Mouse (Mus musculus) hindbrain, embryonic 14.5 days (tissue): ENCODE data around the gene Ces1a. TPM values are rescaled to one million over a fixed set of nuclear protein-coding genes. Genes with fewer than 3 reads are reported as not detected.

Experiments
- ATAC-seq: fragments of 200-750 bp; cut with Nextera tagmentation; 2 replicates; pipeline ENCODE4 v1.8.0; 2017; ENCODE audit warnings: moderate number of reproducible peaks, mild to moderate bottlenecking, moderate TSS enrichment, moderate library complexity; ENCODE audit not compliant: low FRiP score
- DNase-seq: peaks from one replicate; pipeline ENCODE4 v3.0.0-alpha.2; 2015; ENCODE audit warnings: low spot score
- H3K27ac ChIP-seq: fragments of 300-500 bp; sonication (generic); 2 replicates; pipeline ENCODE4 v1.5.1; 2014; ENCODE audit warnings: mild to moderate bottlenecking, moderate library complexity
- H3K27me3 ChIP-seq: fragments of 300-500 bp; sonication (generic); 2 replicates; pipeline ENCODE4 v1.6.1; 2014; ENCODE audit warnings: mild to moderate bottlenecking, low read length, mixed read lengths; ENCODE audit not compliant: control insufficient read depth, insufficient read depth
- H3K36me3 ChIP-seq: fragments of 300-500 bp; sonication (generic); replicated peaks from 2 replicates; pipeline ENCODE4 v1.6.1; 2014; ENCODE audit not compliant: control insufficient read depth, insufficient read depth
- H3K4me1 ChIP-seq: fragments of 300-500 bp; sonication (generic); replicated peaks from 2 replicates; pipeline ENCODE4 v1.6.1; 2014; ENCODE audit warnings: antibody characterized with exemption, low read length, mixed read lengths; ENCODE audit not compliant: control insufficient read depth, insufficient read depth
- H3K4me2 ChIP-seq: fragments of 300-500 bp; sonication (generic); replicated peaks from 2 replicates; pipeline ENCODE4 v1.6.1; 2014; ENCODE audit warnings: mild to moderate bottlenecking, moderate library complexity
- H3K4me3 ChIP-seq: fragments of 300-500 bp; sonication (generic); replicated peaks from 2 replicates; pipeline ENCODE4 v1.5.1; 2014; ENCODE audit warnings: mild to moderate bottlenecking, low read length
- H3K9ac ChIP-seq: fragments of 300-500 bp; sonication (generic); 2 replicates; pipeline ENCODE4 v1.6.1; 2014
- H3K9me3 ChIP-seq: fragments of 300-500 bp; sonication (generic); 2 replicates; pipeline ENCODE4 v1.6.1; 2016; ENCODE audit warnings: low read length; ENCODE audit not compliant: control insufficient read depth
- WGBS: fragments of 180-500 bp; shearing (Covaris S2); extraction: QIAGEN DNeasy Blood & Tissue Kit; methylation state at CpG from one replicate; pipeline ENCODE4 v1.1.7; 2014; 5-methylcytosine and 5-hydroxymethylcytosine counted together
- polyA plus RNA-seq: library from polyadenylated mRNA; unstranded; fragments of >200 nt; fragmentation: Nextera tagmentation; extraction: Ambion mirVana; gene quantifications from 2 replicates; pipeline ENCODE4 v1.2.1, GENCODE M21; 2014

The Ces1a gene
- polyA plus RNA-seq, 1 experiment from 2014 or later: not detected

GRCm38 (mm10) chr8:93048510-93049416 lies 771 bp upstream of the Ces1a start:
- WGBS: 72% methylated on average over 4 of the region's 4 CpGs
- H3K4me2 ChIP-seq: no peak overlapping the region
- H3K9me3 ChIP-seq: no peaks in the 10 kb centered on the region
- no peak for ATAC-seq
- no peaks in the 10 kb centered on the region for H3K4me1 ChIP-seq
- H3K27me3 ChIP-seq: no peaks in the 10 kb centered on the region
- H3K4me3 ChIP-seq: no peak overlapping the region
- no peak overlapping the region for H3K9ac ChIP-seq
- DNase-seq: no peak
- H3K36me3 ChIP-seq: no peaks in the 10 kb centered on the region
- H3K27ac ChIP-seq: no peak overlapping the region

- DNase-seq (no peak), ATAC-seq (no peak)
- no peak overlapping the region for H3K4me2 ChIP-seq
- H3K9me3 ChIP-seq: no peaks in the 10 kb centered on the region
- H3K9ac ChIP-seq: no peak overlapping the region
- WGBS: 68% methylated on average over 1 of the region's 1 CpGs
- no peaks in the 10 kb centered on the region for H3K4me1 ChIP-seq
- no peak overlapping the region for H3K4me3 ChIP-seq
- no peak overlapping the region for H3K27ac ChIP-seq
- no peaks in the 10 kb centered on the region for H3K27me3 ChIP-seq
- H3K36me3 ChIP-seq: no peaks in the 10 kb centered on the region
These were observed 4.9 kb downstream of the Ces1a start for GRCm38 (mm10) chr8:93043083-93043482.

GRCm38 (mm10) chr8:93040776-93041567 lies 7.0 kb downstream of the Ces1a start:
- Histone ChIP-seq H3K36me3 (no peaks in the 10 kb centered on the region), H3K27ac (no peak overlapping the region), H3K4me3 (no peak overlapping the region), H3K4me1 (no peaks in the 10 kb centered on the region), H3K27me3 (no peaks in the 10 kb centered on the region), H3K9me3 (no peaks in the 10 kb centered on the region), H3K4me2 (no peak overlapping the region), H3K9ac (no peak overlapping the region)
- DNase-seq (no peak), ATAC-seq (no peak)
- 85% methylated on average over 4 of the region's 4 CpGs for WGBS

- H3K27me3 ChIP-seq: no peaks in the 10 kb centered on the region
- H3K4me3 ChIP-seq: no peak overlapping the region
- H3K9me3 ChIP-seq: no peaks in the 10 kb centered on the region
- WGBS: 86% methylated on average over 2 of the region's 2 CpGs
- H3K27ac ChIP-seq: no peak overlapping the region
- H3K36me3 ChIP-seq: no peaks in the 10 kb centered on the region
- ATAC-seq (no peak), DNase-seq (no peak)
- H3K4me2 ChIP-seq: no peak overlapping the region
- H3K9ac ChIP-seq: no peak overlapping the region
- no peaks in the 10 kb centered on the region for H3K4me1 ChIP-seq
These were observed 7.7 kb downstream of the Ces1a start for GRCm38 (mm10) chr8:93040256-93040655.

- ATAC-seq (no peak), DNase-seq (no peak)
- Histone ChIP-seq H3K4me1 (no peaks in the 10 kb centered on the region), H3K27me3 (no peaks in the 10 kb centered on the region), H3K4me3 (no peak overlapping the region), H3K9ac (no peak overlapping the region), H3K4me2 (no peak overlapping the region), H3K9me3 (no peaks in the 10 kb centered on the region), H3K36me3 (no peaks in the 10 kb centered on the region), H3K27ac (no peak overlapping the region)
- WGBS: 1% methylated on average over 2 of the region's 2 CpGs
These were observed 9.2 kb downstream of the Ces1a start for GRCm38 (mm10) chr8:93038831-93039230.

GRCm38 (mm10) chr8:93030664-93031063 lies 17.3 kb downstream of the Ces1a start:
- no peak for ATAC-seq
- Histone ChIP-seq H3K4me2 (no peak overlapping the region), H3K9me3 (no peaks in the 10 kb centered on the region), H3K9ac (no peak overlapping the region), H3K27ac (no peak overlapping the region), H3K27me3 (no peaks in the 10 kb centered on the region), H3K4me1 (no peaks in the 10 kb centered on the region), H3K36me3 (no peaks in the 10 kb centered on the region), H3K4me3 (no peak overlapping the region)
- WGBS: 80% methylated on average over 2 of the region's 2 CpGs
- DNase-seq: no peak

- 70% methylated on average over 5 of the region's 5 CpGs for WGBS
- no peak overlapping the region for H3K9ac ChIP-seq
- no peak overlapping the region for H3K27ac ChIP-seq
- DNase-seq (no peak), ATAC-seq (no peak)
- H3K9me3 ChIP-seq: no peaks in the 10 kb centered on the region
- no peaks in the 10 kb centered on the region for H3K4me1 ChIP-seq
- no peaks in the 10 kb centered on the region for H3K27me3 ChIP-seq
- H3K4me3 ChIP-seq: no peak overlapping the region
- H3K36me3 ChIP-seq: no peaks in the 10 kb centered on the region
- H3K4me2 ChIP-seq: no peak overlapping the region
These were observed 26.3 kb downstream of the Ces1a start for GRCm38 (mm10) chr8:93021738-93022137.

- no peak for ATAC-seq
- no peak overlapping the region for H3K4me3 ChIP-seq
- H3K4me1 ChIP-seq: no peaks in the 10 kb centered on the region
- 85% methylated on average over 4 of the region's 4 CpGs for WGBS
- H3K36me3 ChIP-seq: no peaks in the 10 kb centered on the region
- no peak overlapping the region for H3K27ac ChIP-seq
- H3K27me3 ChIP-seq: no peaks in the 10 kb centered on the region
- H3K9me3 ChIP-seq: no peaks in the 10 kb centered on the region
- DNase-seq: no peak
- no peak overlapping the region for H3K9ac ChIP-seq
- H3K4me2 ChIP-seq: no peak overlapping the region
These were observed 33.7 kb downstream of the Ces1a start for GRCm38 (mm10) chr8:93014300-93014699.

GRCm38 (mm10) chr8:93012226-93012625 lies 35.8 kb downstream of the Ces1a start:
- H3K4me3 ChIP-seq: no peak overlapping the region
- no peak overlapping the region for H3K4me2 ChIP-seq
- WGBS: 86% methylated on average over 6 of the region's 6 CpGs
- H3K9me3 ChIP-seq: no peaks in the 10 kb centered on the region
- no peak for ATAC-seq
- no peak overlapping the region for H3K9ac ChIP-seq
- no peaks in the 10 kb centered on the region for H3K27me3 ChIP-seq
- no peaks in the 10 kb centered on the region for H3K4me1 ChIP-seq
- no peak overlapping the region for H3K27ac ChIP-seq
- H3K36me3 ChIP-seq: no peaks in the 10 kb centered on the region
- no peak for DNase-seq
